Mouse (Mus musculus): Measurements from ENCODE around the gene Galm. TPM values are rescaled to one million over a fixed set of nuclear protein-coding genes. Genes with fewer than 3 reads are reported as not detected.

The Galm gene
- polyA plus RNA-seq, 1 experiment from 2014 or later, result 31.9 TPM

Other genes with a start within 250 kb of the Galm start
- 29.7 and 30.2 TPM in 2 replicates for gene Atl2, start 231.3 kb upstream of the Galm start, polyA plus RNA-seq (2015; fragmentation: Nextera tagmentation; extraction: Ambion mirVana)
- gene Hnrnpll, start 65.1 kb upstream of the Galm start, polyA plus RNA-seq (2015; fragmentation: Nextera tagmentation; extraction: Ambion mirVana), result 21.8 and 22.7 TPM in 2 replicates
- 199 and 220 TPM in 2 replicates for gene Srsf7, start 79.8 kb downstream of the Galm start, polyA plus RNA-seq (2015; fragmentation: Nextera tagmentation; extraction: Ambion mirVana)
- gene Ttc39d, start 80.0 kb downstream of the Galm start, polyA plus RNA-seq (2015; fragmentation: Nextera tagmentation; extraction: Ambion mirVana), result not detected in 2 replicates
- 25.6 and 28.9 TPM in 2 replicates for gene Gemin6, start 97.0 kb downstream of the Galm start, polyA plus RNA-seq (2015; fragmentation: Nextera tagmentation; extraction: Ambion mirVana)
- gene Morn2, start 162.7 kb downstream of the Galm start, polyA plus RNA-seq (2015; fragmentation: Nextera tagmentation; extraction: Ambion mirVana), result 7.0 and 7.6 TPM in 2 replicates
- gene Dhx57, start 163.0 kb downstream of the Galm start, polyA plus RNA-seq (2015; fragmentation: Nextera tagmentation; extraction: Ambion mirVana), result 3.9 and 4.1 TPM in 2 replicates
- gene Arhgef33, start 179.9 kb downstream of the Galm start, polyA plus RNA-seq (2015; fragmentation: Nextera tagmentation; extraction: Ambion mirVana), result 0.10 TPM in 1 of 2 replicates, not detected in the other
- gene Gm10190, start 246.1 kb downstream of the Galm start, polyA plus RNA-seq (2015; fragmentation: Nextera tagmentation; extraction: Ambion mirVana), result not detected in 2 replicates